Mouse (Mus musculus) lung, embryonic 16.5 days (tissue): ENCODE measurements around the gene Vps45. TPM values are rescaled to one million over a fixed set of nuclear protein-coding genes. Genes with fewer than 3 reads are reported as not detected.

Experiments used
- ATAC-seq: fragments of 200-750 bp; cut with Nextera tagmentation; 2 replicates; pipeline ENCODE4 v1.8.0; 2017; ENCODE audit warnings: low read depth, mild to moderate bottlenecking, moderate library complexity
- H3K27ac ChIP-seq: fragments of 300-500 bp; sonication (generic); 2 replicates; pipeline ENCODE4 v1.5.1; 2014; ENCODE audit warnings: mild to moderate bottlenecking, control low read depth, low read length
- H3K27me3 ChIP-seq: fragments of 300-500 bp; sonication (generic); 2 replicates; pipeline ENCODE4 v1.6.1; 2014; ENCODE audit warnings: low read depth, low read length, mixed read lengths; ENCODE audit not compliant: control insufficient read depth, insufficient read depth
- H3K36me3 ChIP-seq: fragments of 300-500 bp; sonication (generic); 2 replicates; pipeline ENCODE4 v1.6.1; 2014; ENCODE audit warnings: low read length; ENCODE audit not compliant: control insufficient read depth, insufficient read depth
- H3K4me1 ChIP-seq: fragments of 300-500 bp; sonication (generic); replicated peaks from 2 replicates; pipeline ENCODE4 v1.6.1; 2014; ENCODE audit warnings: low read length, mixed read lengths; ENCODE audit not compliant: control insufficient read depth, insufficient read depth
- H3K4me2 ChIP-seq: fragments of 300-500 bp; sonication (generic); 2 replicates; pipeline ENCODE4 v1.6.1; 2014; ENCODE audit warnings: low read depth, low read length, control low read depth
- H3K4me3 ChIP-seq: fragments of 300-500 bp; sonication (generic); 2 replicates; pipeline ENCODE4 v1.5.1; 2014; ENCODE audit warnings: mild to moderate bottlenecking, low read length, control low read depth
- H3K9ac ChIP-seq: fragments of 300-500 bp; sonication (generic); 2 replicates; pipeline ENCODE4 v1.6.1; 2014; ENCODE audit warnings: low read length, control low read depth
- H3K9me3 ChIP-seq: fragments of 300-500 bp; sonication (generic); 2 replicates; pipeline ENCODE4 v1.6.1; 2016; ENCODE audit warnings: low read length; ENCODE audit not compliant: control insufficient read depth
- WGBS: fragments of 180-500 bp; shearing (Covaris S2); extraction: QIAGEN DNeasy Blood & Tissue Kit; methylation state at CpG from one replicate; pipeline ENCODE4 v1.1.7; 2014; 5-methylcytosine and 5-hydroxymethylcytosine counted together
- polyA plus RNA-seq: library from polyadenylated mRNA; unstranded; fragments of >200 nt; fragmentation: Nextera tagmentation; extraction: Ambion mirVana; gene quantifications from 2 replicates; pipeline ENCODE4 v1.2.1, GENCODE M21; 2015

The Vps45 gene
- polyA plus RNA-seq, 1 experiment from 2014 or later: 39.8 TPM

DNA sequence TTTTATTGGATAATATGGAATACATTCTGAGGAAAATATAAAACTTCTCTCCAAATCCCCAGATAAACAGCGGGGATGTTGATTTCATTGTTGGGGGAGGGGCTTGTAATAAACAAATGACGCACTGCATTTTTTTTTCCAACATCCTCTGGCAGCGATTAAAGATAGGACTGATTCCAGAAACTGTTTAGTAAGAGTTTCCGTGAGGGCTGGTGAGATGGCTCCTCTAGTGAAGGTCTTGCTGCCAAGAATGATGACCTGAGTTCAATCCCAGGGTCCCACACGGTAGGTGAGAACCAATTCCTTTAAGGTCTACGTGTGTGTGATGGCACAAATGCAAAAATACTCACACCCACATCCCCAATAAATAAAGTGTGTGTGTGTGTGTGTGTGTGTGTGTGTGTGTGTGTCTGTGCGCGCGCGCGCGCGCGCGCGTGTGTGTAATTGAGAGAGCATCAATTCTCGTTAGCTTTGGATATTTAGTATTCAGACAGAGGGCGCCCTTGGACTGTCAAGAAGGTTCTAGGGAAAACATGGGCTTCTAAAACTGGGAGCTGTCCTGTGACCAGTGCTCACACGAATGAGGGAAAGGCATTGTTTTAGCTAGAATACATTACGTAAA lies 7.6 kb upstream of the Vps45 start:
- WGBS: 31% methylated on average over 20 of the region's 20 CpGs
- ATAC-seq: peak; percentile 79
- H3K9me3 ChIP-seq: no peaks in the 10 kb centered on the region
- no peak overlapping the region for H3K27ac ChIP-seq
- no peak overlapping the region for H3K9ac ChIP-seq
- peak overlapping the region; percentile 34 for H3K4me3 ChIP-seq
- H3K4me2 ChIP-seq: peak overlapping the region; percentile 48
- no peaks in the 10 kb centered on the region for H3K4me1 ChIP-seq
- no peaks in the 10 kb centered on the region for H3K36me3 ChIP-seq
- H3K27me3 ChIP-seq: no peaks in the 10 kb centered on the region

DNA sequence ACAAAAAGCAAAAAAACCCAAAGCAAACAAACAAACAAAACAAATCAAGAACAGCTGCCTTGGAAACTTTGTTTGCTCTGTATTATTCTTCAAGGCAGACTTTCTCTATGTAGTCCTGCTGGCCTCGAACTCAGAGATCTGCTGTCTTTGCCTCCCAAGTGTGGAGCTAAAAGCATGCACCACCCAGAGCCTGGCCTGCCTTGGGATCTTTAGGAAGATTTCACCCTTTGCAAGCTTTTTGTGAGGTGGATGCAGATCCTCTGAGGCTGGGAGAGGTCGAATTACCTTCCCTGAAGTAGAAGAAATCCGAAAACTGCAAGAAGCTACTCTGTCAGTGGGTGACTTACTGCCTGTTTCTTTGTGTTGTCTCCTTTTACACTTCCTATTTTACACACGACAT lies 6.9 kb upstream of the Vps45 start:
- no peak overlapping the region for H3K9ac ChIP-seq
- 34% methylated on average over 4 of the region's 4 CpGs for WGBS
- no peaks in the 10 kb centered on the region for H3K36me3 ChIP-seq
- no peaks in the 10 kb centered on the region for H3K9me3 ChIP-seq
- no peaks in the 10 kb centered on the region for H3K27me3 ChIP-seq
- H3K4me1 ChIP-seq: no peaks in the 10 kb centered on the region
- H3K4me3 ChIP-seq: no peak overlapping the region
- H3K27ac ChIP-seq: no peak overlapping the region
- no peak for ATAC-seq
- no peak overlapping the region for H3K4me2 ChIP-seq

DNA sequence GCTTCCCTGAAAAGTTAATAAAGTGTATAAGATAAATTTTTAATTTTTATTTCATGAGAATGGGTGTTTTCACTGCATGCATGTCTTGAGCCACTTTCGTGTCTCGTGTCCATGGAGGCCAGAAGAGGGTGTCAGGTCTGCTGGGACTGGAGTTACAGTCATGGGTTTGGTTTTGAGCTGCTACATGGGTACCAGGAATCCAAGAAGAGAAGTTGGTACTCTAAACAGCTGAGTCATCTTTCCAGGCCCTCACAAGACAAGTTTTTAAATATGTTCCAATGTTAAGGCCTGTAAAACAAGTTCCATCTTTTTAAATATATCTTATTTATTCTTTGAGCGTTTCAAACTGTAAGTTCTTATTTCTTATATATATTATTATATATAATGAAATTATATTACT lies 6.0 kb upstream of the Vps45 start:
- H3K36me3 ChIP-seq: no peaks in the 10 kb centered on the region
- 86% methylated on average over 3 of the region's 3 CpGs for WGBS
- no peak for ATAC-seq
- no peaks in the 10 kb centered on the region for H3K4me1 ChIP-seq
- H3K27ac ChIP-seq: no peak overlapping the region
- no peak overlapping the region for H3K4me2 ChIP-seq
- no peak overlapping the region for H3K4me3 ChIP-seq
- no peaks in the 10 kb centered on the region for H3K9me3 ChIP-seq
- no peaks in the 10 kb centered on the region for H3K27me3 ChIP-seq
- H3K9ac ChIP-seq: no peak overlapping the region

DNA sequence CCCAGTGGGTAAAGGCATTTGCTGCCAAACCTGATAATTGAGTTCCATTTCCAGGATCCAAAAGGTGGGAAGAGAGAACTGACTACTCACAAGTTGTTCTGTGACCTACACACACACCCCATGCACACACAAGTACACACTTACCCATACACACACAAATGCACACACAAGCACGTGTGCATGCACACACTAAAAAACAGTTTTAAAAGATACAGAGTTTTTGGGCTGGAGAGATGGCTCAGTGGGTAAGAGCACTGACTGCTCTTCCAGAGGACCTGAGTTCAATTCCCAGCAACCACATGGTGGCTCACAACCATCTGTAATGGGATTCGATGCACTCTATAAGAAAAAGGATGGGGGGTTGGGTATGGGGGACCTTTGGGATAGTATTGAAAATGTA lies 5.0 kb upstream of the Vps45 start:
- no peaks in the 10 kb centered on the region for H3K9me3 ChIP-seq
- no peaks in the 10 kb centered on the region for H3K36me3 ChIP-seq
- ATAC-seq: no peak
- no peaks in the 10 kb centered on the region for H3K4me1 ChIP-seq
- H3K4me2 ChIP-seq: no peak overlapping the region
- H3K4me3 ChIP-seq: no peak overlapping the region
- H3K27ac ChIP-seq: no peak overlapping the region
- no peak overlapping the region for H3K9ac ChIP-seq
- WGBS: 70% methylated on average over 2 of the region's 2 CpGs
- H3K27me3 ChIP-seq: no peaks in the 10 kb centered on the region

DNA sequence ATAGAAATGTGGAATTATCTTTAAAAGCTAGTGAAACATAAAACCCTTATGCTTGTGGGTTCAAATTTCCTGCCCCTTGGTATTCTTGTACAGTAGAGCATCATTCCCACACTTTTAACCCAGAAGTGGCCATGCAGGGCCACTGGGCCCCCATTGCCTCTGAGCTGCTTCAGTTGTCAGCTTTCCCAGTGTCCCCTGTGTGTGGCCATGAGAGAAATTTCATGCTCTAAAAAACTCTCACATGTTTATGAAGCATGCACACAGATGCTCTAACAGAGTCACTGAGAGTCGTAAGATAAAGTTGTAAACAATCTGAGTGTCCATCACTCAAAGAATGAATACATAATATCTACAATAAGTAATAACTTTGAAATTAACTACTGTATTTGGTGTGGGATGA lies 1.9 kb upstream of the Vps45 start:
- Histone ChIP-seq H3K4me1 (peaks cover 2% of the 10 kb centered on the region; the same call in 1 of the 2 replicates), H3K9me3 (no peaks in the 10 kb centered on the region), H3K27ac (no peak overlapping the region), H3K4me2 (no peak overlapping the region), H3K36me3 (no peaks in the 10 kb centered on the region; the same call in 1 of the 2 replicates), H3K27me3 (no peaks in the 10 kb centered on the region), H3K9ac (no peak overlapping the region), H3K4me3 (no peak overlapping the region)
- no peak for ATAC-seq
- 66% methylated on average over 1 of the region's 1 CpGs for WGBS

DNA sequence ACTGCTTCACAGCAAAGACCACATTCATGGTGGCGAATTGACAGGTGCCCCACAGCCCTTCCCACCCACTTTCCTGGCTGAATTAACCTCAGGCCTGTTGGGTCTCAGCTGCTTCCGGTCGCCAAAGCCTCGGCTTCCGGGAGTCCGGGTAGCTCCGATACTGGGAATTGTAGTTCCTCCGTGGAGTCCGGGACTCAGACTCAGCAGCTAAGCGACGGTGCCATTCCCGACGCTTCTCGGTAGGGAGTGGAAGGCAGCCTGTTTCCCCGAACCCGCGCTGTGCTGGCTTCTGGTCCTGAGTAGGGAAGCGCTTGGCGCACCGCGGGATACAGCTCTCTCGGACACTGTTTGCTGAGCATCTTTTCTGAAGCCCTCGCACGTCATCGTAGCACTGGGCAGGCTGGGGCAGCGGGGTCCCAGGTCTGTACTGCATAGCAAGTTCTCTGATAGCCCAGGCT lies 490 bp downstream of the Vps45 start:
- Histone ChIP-seq H3K4me2 (peak overlapping the region; percentile 95), H3K9ac (peak overlapping the region; percentile 76), H3K27ac (peak overlapping the region; percentile 79), H3K9me3 (no peaks in the 10 kb centered on the region), H3K27me3 (no peaks in the 10 kb centered on the region), H3K36me3 (peaks cover 2% of the 10 kb centered on the region; the same call in 1 of the 2 replicates), H3K4me1 (peaks cover 2% of the 10 kb centered on the region; the same call in 1 of the 2 replicates), H3K4me3 (peak overlapping the region; percentile 71)
- ATAC-seq: peak; percentile 96
- WGBS: under 1% methylated on average over 26 of the region's 26 CpGs

DNA sequence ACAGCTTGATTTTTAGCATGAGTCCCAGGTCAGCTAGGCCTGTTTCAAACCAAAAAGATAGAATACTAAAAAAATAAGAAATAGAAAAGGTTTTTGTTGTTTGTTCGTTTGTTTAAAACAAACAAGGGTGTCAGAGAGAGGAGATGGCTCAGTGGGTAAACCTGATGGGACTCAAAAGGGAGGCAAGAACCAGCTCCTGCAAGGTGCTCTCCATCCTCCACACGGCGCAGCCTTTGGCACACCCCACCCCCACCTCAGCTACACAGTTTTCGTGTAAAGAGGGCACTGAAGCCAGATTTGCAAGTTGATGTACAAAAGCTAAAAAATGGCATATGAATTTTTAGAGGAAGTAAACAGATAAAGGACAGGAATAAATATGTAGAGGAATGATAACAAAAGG lies 2.2 kb downstream of the Vps45 start:
- Histone ChIP-seq H3K4me3 (no peak overlapping the region), H3K9me3 (no peaks in the 10 kb centered on the region), H3K27ac (no peak overlapping the region), H3K4me2 (no peak overlapping the region), H3K27me3 (no peaks in the 10 kb centered on the region), H3K36me3 (peaks cover 2% of the 10 kb centered on the region; the same call in 1 of the 2 replicates), H3K9ac (no peak overlapping the region), H3K4me1 (peaks cover 2% of the 10 kb centered on the region; the same call in 1 of the 2 replicates)
- 74% methylated on average over 4 of the region's 4 CpGs for WGBS
- no peak for ATAC-seq

DNA sequence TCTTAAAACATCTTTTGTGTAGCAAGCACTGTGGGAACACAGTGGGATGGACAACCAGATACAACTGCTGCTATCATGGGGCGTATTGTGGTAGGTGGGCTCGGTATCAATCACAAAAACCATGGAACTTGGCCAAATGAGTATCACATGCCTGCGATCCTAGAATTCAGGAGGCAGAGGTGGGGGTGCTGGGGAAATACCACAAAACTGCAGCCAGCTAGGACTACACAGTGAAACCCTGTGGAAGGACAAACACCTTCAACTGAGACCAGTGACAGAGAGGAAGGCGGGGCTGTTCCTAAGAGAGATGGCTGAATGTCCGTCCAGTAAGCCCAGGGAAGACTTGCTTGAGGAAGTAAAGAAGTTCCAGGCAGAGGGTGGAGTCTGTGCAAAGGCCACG lies 3.0 kb downstream of the Vps45 start:
- no peak overlapping the region for H3K9ac ChIP-seq

DNA sequence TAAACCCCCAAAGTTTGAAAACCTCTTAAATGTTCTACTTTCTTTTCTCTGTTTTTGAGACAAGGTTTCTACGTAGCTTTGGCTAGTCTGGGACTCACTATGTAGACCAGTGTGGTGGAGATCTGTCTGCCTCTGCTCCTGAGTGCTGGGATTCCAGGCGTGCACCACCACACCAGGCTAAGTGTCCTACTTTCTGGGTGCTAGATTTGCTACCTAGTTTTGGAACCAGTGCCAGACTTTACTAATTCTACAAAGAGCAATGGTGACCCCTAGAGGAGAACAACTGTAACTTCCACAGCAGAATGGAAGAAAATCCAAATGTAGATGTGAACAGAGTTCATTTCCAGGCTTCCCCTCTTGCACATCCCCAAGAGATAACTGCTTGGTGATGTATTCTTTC lies 6.4 kb downstream of the Vps45 start:
- peaks cover 2% of the 10 kb centered on the region; the same call in 1 of the 2 replicates for H3K36me3 ChIP-seq
- no peak overlapping the region for H3K4me3 ChIP-seq
- 49% methylated on average over 2 of the region's 2 CpGs for WGBS
- H3K27me3 ChIP-seq: no peaks in the 10 kb centered on the region
- H3K9me3 ChIP-seq: no peaks in the 10 kb centered on the region
- no peak overlapping the region for H3K9ac ChIP-seq
- H3K4me1 ChIP-seq: no peaks in the 10 kb centered on the region; the same call in 1 of the 2 replicates
- no peak overlapping the region for H3K4me2 ChIP-seq
- H3K27ac ChIP-seq: no peak overlapping the region
- ATAC-seq: no peak

More for the DNA sequence above, 3.0 kb downstream of the Vps45 start:
- Histone ChIP-seq H3K4me2 (no peak overlapping the region), H3K4me3 (no peak overlapping the region), H3K27me3 (no peaks in the 10 kb centered on the region), H3K9me3 (no peaks in the 10 kb centered on the region), H3K36me3 (peaks cover 2% of the 10 kb centered on the region; the same call in 1 of the 2 replicates), H3K4me1 (peaks cover 2% of the 10 kb centered on the region; the same call in 1 of the 2 replicates), H3K27ac (no peak overlapping the region)
- no peak for ATAC-seq
- WGBS: 77% methylated on average over 6 of the region's 6 CpGs
